Mouse (Mus musculus) duodenum, adult 2 months (tissue): ENCODE measurements around the gene Heyl. TPM values are rescaled to one million over a fixed set of nuclear protein-coding genes. Genes with fewer than 3 reads are reported as not detected.

ENCODE experiments used
- polyA plus RNA-seq: library from polyadenylated mRNA; depleted of rRNA; stranded (reverse); fragments of >200 nt; gene quantifications from 2 replicates; pipeline ENCODE4 v1.2.3, GENCODE M21; 2012; ENCODE audit warnings: low replicate concordance; rRNA removed

Heyl gene
- 1.1 and 1.3 TPM in 2 replicates for polyA plus RNA-seq

GRCm38 (mm10) chr4:123233492-123234084 lies at the start of gene Heyl:
Gene Heyl (plus strand): TSS chr4:123233556.

GRCm38 (mm10) chr4:123201186-123202093 lies 31.9 kb upstream of the Heyl start, which contains the start of gene Nt5c1a:
Gene Nt5c1a (plus strand): TSS chr4:123201504.

GRCm38 (mm10) chr4:123261721-123262401 lies 28.5 kb downstream of the Heyl start, which contains the start of gene Pabpc4:
Gene Pabpc4 (plus strand): TSS chr4:123262351.

Other genes with a start within 250 kb of the Heyl start
- 4.6 and 4.7 TPM in 2 replicates for gene Mycl, start 237.9 kb upstream of the Heyl start, polyA plus RNA-seq
- gene Trit1, start 217.0 kb upstream of the Heyl start, polyA plus RNA-seq, result 1.3 and 1.5 TPM in 2 replicates
- gene Bmp8b, start 128.4 kb upstream of the Heyl start, polyA plus RNA-seq, result 0.42 and 3.5 TPM in 2 replicates
- gene Oxct2b, start 117.3 kb upstream of the Heyl start, polyA plus RNA-seq, result 0.32 TPM in 1 of 2 replicates, not detected in the other
- 6.6 and 7.3 TPM in 2 replicates for gene Ppie, start 93.6 kb upstream of the Heyl start, polyA plus RNA-seq
- 0.43 and 3.0 TPM in 2 replicates for gene Hpcal4, start 50.3 kb upstream of the Heyl start, polyA plus RNA-seq
- 0.14 and 0.18 TPM in 2 replicates for gene Nt5c1a, start 32.1 kb upstream of the Heyl start, polyA plus RNA-seq
- 118 and 155 TPM in 2 replicates for gene Pabpc4, start 28.8 kb downstream of the Heyl start, polyA plus RNA-seq
- gene Oxct2a, start 90.1 kb downstream of the Heyl start, polyA plus RNA-seq, result 0.21 and 0.74 TPM in 2 replicates
- gene Bmp8a, start 109.7 kb downstream of the Heyl start, polyA plus RNA-seq, result 5.2 and 31.1 TPM in 2 replicates